Mouse (Mus musculus) spleen, postnatal 36 days (tissue): ENCODE results near the gene Dpp7.

Source experiments
- DNase-seq, 2 experiments: peaks; one replicate each; pipeline ENCODE4 v3.0.0; 2022; ENCODE audit warnings: low spot score in 2 of 2, mixed read lengths in 1 of 2

The Dpp7 gene

DNA sequence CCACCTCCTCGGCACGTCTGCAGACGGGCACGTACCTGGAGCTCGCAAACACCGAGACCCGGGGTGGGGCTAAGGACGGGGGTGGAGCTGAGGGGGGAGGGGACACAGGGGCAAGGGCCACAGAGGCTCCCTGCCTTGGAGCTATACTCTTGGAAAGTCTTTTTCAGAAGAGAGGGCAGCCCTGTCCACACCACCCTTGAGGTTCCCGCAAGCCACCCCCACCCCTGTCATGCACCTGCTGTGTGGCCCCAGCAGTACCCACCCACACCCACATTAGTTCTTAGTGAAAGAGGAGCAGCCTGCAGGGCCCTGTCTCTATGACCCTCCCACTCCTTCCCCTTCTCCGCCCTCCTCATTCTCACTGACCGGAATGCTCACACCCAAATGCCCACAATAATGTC, 44.7 kb downstream of the Dpp7 start:
- no peak for DNase-seq

DNA sequence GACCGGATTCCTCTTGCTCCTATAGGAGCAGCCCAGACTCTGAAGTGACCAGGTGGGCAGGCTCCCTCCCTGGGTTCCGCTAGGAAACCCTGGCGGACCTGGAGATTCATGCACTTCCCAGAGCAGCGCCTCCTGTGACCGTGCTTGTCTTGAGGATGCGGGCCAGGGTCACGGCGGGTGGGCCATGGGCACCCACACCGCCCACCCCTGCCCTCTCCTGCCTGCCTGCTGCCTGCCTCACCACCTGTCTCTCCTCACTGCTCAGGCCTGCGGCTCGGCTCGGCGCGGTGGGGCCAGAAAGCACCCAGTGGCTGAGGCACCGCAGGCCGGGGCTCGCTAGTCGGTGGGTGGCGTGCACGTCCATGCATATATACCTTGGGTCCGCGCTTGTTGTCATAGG, 45.2 kb downstream of the Dpp7 start:
- DNase-seq, result no peak

DNA sequence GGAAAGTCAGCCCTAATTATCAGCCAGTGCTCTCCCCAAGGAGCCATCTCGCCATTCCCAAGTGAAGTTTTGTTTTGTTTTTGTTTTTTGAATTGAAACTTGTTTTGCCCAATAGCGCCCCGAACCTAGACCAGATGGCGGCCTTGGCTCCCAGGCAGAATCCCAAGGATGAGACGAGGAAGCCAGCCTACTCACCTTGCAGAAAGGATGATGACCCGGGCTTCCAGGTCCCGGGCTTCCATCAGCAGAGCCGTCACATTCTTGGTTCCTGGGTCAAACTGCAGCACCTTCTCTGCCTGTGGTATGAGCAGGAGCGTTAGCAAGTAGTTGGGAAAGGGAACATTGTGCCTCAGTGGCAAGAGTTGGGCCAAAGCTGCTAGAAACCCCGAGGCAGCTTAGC, 46.0 kb downstream of the Dpp7 start:
- no peak for DNase-seq

DNA sequence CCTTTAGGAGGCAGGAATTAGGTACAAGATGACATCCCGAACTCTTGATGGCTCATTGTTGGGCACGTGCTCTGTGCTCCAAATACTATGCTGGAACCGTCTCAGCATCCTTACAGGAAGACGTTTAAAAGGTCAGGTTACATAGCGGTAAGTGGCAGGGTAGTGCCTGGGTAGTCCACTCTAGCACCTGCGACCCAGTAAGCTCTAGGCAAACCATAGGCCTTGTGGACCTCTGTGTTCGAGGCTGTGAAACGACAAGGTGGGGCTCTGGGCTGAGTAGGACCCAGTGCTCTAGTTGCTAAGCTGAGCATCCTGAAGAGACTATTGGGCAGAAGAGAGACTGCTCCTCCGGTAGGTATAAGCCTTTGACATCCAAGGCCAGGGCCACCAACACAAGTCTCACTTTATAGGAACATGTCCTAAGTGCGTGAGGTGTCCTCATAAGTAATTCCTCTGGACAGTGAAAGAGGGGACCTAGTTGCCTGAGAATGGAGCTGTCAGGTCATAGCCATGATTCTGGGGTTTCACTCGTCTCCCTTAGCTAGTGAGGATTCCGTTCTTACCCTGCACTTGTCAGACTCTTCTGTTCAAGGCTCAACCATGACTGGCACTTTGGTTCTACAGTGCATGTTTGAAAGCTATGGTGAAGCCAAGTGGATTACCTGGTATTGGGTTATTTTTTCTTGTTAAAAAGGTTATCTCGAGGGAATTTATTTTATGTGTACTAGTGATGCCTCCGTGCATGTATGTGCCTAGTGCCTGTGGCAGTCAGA, 50.4 kb downstream of the Dpp7 start:
- DNase-seq, result no peak

DNA sequence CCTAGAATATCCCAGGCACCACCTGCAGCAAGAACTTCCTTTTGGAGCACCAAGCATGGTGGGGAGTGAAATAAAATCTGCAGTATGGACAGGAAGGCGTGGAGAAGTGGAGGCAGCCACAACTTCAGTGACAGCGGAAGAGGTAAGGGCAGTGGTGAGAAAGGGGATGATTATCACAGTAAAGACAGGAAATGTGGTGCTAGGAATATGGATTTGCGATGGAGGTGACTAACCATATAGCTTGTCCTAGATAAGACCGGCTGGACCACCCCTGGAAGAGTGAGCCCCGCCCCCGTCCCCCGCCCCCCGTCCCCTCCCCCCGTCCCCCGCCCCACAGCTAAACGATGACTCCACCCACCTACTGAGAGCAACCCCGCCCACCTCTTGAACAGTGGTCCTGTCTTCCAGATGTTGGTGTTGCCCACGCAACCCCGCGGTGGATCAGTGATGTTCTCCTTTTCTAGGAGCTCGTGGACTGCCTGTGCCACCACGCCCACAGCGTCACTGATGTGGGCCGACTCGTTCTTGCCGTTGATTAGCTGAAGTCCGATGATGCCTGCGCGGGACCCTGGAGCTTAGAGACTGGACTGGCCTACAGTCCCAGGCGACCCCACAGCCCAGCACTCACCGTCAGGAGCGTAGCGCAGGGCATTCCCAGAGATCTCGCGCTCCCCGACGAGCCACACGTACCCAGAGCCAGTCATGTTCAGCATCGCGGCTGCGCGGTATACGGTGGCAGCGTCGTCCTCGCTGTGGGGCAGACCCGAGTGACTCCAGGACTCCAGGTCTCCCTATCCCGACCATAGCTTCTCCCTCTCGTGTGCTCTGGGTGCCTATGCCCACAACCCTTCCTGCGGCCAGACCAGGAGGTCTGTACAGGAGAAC, 51.3 kb downstream of the Dpp7 start:
- no peak for DNase-seq

DNA sequence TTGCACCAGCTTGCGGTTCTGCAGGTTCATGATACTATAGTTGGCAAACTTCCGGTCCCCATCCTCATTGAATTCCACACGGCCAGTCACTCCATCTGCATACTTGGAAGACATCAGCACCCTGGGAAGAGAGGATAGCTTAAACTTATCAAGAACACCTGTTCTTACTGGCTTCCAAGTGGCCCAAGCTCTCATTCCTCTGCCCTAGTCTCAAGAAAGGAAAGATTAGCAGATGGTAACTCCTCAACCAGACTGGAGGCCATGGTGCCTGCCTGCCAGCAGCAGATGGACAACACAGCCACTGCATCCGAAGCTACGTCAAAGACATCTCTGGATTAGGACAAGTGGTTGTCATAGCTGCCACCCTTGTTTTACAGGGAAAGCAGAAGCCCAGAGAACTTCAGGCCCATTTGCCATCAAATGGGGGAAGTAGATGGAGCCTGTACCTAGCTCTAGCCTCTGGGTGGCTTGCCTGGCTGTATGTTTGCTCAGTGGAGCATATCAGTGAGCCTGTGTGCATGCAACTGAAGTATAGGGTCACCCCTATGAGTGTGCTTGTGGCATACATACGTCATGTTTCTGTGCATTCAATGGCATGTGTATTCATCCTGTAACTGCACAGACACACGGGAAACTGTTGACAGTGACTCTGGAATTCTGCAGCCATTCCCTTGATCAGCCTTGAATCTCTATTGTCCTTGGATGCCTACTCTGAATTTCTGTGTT, 52.1 kb downstream of the Dpp7 start:
- DNase-seq, result no peak

DNA sequence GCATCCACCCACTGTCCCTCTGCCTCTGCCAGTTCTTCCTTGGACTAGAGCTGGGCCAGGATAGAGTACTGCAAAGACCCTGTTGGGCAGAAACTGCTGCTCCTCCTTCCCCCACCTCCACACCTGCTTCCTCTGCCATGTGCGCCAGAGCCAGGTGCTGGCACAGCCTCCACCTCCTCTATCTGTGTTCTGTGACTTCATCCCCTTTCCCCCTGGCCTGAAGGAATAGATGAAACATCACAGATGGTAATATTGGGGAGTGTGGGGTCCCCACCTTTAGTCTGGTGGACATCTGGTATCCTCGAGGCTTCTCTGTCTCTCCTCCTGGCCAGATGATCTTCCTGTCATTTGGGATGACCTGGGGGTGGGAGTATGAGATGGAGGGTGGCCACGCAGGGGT, 52.7 kb downstream of the Dpp7 start:
- DNase-seq, result no peak
